Mouse (Mus musculus) heart, postnatal 0 days (tissue): ENCODE results near the gene Kcnmb1. TPM values are rescaled to one million over a fixed set of nuclear protein-coding genes. Genes with fewer than 3 reads are reported as not detected.

Source experiments
- ATAC-seq: fragments of 200-750 bp; cut with Nextera tagmentation; 2 replicates; pipeline ENCODE4 v1.8.0; 2017; ENCODE audit warnings: low read depth, moderate number of reproducible peaks, moderate library complexity; ENCODE audit not compliant: insufficient read depth
- DNase-seq: peaks from one replicate; pipeline ENCODE4 v3.0.0-alpha.2; 2016; ENCODE audit warnings: low spot score
- H3K27ac ChIP-seq: fragments of 300-500 bp; sonication (generic); 2 replicates; pipeline ENCODE4 v1.5.1; 2014; ENCODE audit warnings: low read depth, mild to moderate bottlenecking
- H3K27me3 ChIP-seq: fragments of 300-500 bp; sonication (generic); 2 replicates; pipeline ENCODE4 v1.6.1; 2014; ENCODE audit warnings: low read length, mixed read lengths; ENCODE audit not compliant: control insufficient read depth, insufficient read depth
- H3K36me3 ChIP-seq: fragments of 300-500 bp; sonication (generic); replicated peaks from 2 replicates; pipeline ENCODE4 v1.6.1; 2014; ENCODE audit warnings: low read length, mixed read lengths; ENCODE audit not compliant: control insufficient read depth, insufficient read depth
- H3K4me1 ChIP-seq: fragments of 300-500 bp; sonication (generic); 2 replicates; pipeline ENCODE4 v1.6.1; 2014; ENCODE audit warnings: antibody characterized with exemption; ENCODE audit not compliant: control insufficient read depth, insufficient read depth
- H3K4me2 ChIP-seq: fragments of 300-500 bp; sonication (generic); 2 replicates; pipeline ENCODE4 v1.6.1; 2014; ENCODE audit warnings: low read depth, mild to moderate bottlenecking, low read length, moderate library complexity
- H3K4me3 ChIP-seq: fragments of 300-500 bp; sonication (generic); 2 replicates; pipeline ENCODE4 v1.5.1; 2014; ENCODE audit warnings: low read depth, low read length
- H3K9ac ChIP-seq: fragments of 300-500 bp; sonication (generic); replicated peaks from 2 replicates; pipeline ENCODE4 v1.6.1; 2014; ENCODE audit warnings: low read depth, low read length, mixed read lengths
- H3K9me3 ChIP-seq: fragments of 300-500 bp; sonication (generic); replicated peaks from 2 replicates; pipeline ENCODE4 v1.6.1; 2016; ENCODE audit warnings: low read length; ENCODE audit not compliant: control insufficient read depth
- CTCF ChIP-seq: IDR thresholded peaks from 2 replicates; pipeline ENCODE4 v1.5.1; 2016; ENCODE audit warnings: antibody characterized with exemption, control low read depth, low read depth
- EP300 ChIP-seq: IDR thresholded peaks from 2 replicates; pipeline ENCODE4 v1.6.1; 2016; ENCODE audit warnings: antibody characterized with exemption, low read depth
- WGBS: fragments of 180-500 bp; shearing (Covaris S2); extraction: QIAGEN DNeasy Blood & Tissue Kit; methylation state at CpG from one replicate; pipeline ENCODE4 v1.1.7; 2014; 5-methylcytosine and 5-hydroxymethylcytosine counted together
- polyA plus RNA-seq: library from polyadenylated mRNA; unstranded; fragments of >200 nt; fragmentation: Nextera tagmentation; extraction: Ambion mirVana; gene quantifications from 2 replicates; pipeline ENCODE4 v1.2.1, GENCODE M21; 2015
- total RNA-seq: library from RNA; depleted of rRNA; stranded (reverse); fragments of >200 nt; gene quantifications from 2 replicates; pipeline ENCODE4 v1.2.3, GENCODE M21; 2014; ENCODE audit warnings: low replicate concordance

Gene Kcnmb1
- total and polyA plus RNA-seq, 2 experiments from 2014 or later, result 0.41 to 1.6 TPM

DNA sequence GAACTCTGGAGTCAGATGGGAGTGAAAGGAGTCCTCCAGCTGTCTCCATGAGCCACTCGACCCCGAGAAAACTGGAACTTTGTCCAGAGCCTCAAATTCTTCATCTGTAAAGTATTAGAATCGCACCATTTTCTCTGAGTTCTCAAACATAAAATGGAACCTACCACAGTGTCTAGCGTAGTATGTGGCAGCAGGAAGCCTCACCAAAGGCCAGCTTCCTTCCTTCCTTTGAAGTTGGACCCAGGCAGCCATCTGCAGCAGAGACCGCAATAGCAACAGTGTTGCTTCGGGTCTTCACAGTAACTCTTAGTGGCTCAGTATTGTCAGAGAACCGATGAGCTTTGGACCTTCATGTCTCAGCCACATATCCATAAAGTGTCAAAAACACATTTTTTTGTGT lies 43.0 kb upstream of the Kcnmb1 start:
- no peak for TF ChIP-seq CTCF
- TF ChIP-seq EP300, result no peak
- no peaks in the 10 kb centered on the region for H3K9me3 ChIP-seq
- no peaks in the 10 kb centered on the region for H3K36me3 ChIP-seq
- no peak overlapping the region for H3K4me3 ChIP-seq
- no peak for DNase-seq
- WGBS, result 72% methylated on average over 7 of the region's 7 CpGs
- H3K27me3 ChIP-seq, result 0 out of 2 replicates have a peak, but pooled peaks cover 5% of the 10 kb centered on the region
- no peak overlapping the region for H3K4me2 ChIP-seq
- H3K27ac ChIP-seq, result no peak overlapping the region
- H3K4me1 ChIP-seq, result no peaks in the 10 kb centered on the region
- no peak for ATAC-seq
- H3K9ac ChIP-seq, result no peak overlapping the region

DNA sequence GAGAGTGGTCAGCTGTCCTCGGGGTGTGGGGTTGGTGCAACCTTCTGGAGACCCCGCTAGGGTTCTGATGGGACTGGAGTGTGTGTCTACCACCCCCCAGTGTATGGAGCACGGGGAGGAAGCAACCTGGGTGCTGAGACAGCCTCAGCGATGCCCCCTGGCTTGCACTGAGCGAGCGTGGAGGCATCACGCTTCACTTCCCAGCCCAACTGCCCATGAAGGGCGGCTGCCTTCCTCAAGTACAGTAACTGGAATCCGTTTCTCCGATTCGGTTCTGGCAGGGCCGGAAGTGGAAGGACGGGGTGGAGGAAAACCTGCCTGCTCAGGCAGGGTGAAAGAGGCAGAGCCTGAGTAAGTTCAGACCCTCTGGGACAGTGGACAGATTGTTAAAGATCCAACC lies 41.4 kb upstream of the Kcnmb1 start:
- TF ChIP-seq EP300, result no peak
- no peak for TF ChIP-seq CTCF
- WGBS, result 65% methylated on average over 13 of the region's 13 CpGs
- Histone ChIP-seq H3K27me3 (0 out of 2 replicates have a peak, but pooled peaks cover 5% of the 10 kb centered on the region), H3K36me3 (no peaks in the 10 kb centered on the region), H3K9ac (no peak overlapping the region), H3K4me2 (no peak overlapping the region), H3K4me3 (no peak overlapping the region), H3K4me1 (no peaks in the 10 kb centered on the region), H3K27ac (no peak overlapping the region), H3K9me3 (no peaks in the 10 kb centered on the region)
- ATAC-seq, result no peak
- DNase-seq, result no peak

DNA sequence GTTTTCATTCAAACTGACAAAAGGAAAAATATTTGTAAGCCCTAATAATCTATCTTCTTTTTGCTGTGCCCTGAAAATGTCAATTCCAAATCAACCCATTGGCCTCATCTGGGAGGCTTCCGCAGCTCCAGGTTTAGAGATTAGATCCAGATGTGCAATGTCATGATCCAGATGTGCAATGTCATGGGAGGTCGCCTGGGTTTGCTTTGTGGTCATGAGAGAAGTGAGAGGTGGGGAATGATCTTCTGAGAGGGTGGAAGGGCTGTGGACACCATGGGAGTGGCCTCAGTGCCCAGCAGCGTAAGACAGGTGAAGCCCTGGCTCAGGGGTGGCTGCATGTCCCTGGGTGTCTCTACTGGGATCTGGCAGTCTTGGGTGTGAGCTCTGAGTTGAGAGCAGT lies 39.8 kb upstream of the Kcnmb1 start:
- H3K27ac ChIP-seq, result no peak overlapping the region
- 0 out of 2 replicates have a peak, but pooled peaks cover 8% of the 10 kb centered on the region for H3K27me3 ChIP-seq
- WGBS, result 70% methylated on average over 3 of the region's 3 CpGs
- no peak overlapping the region for H3K4me2 ChIP-seq
- no peak overlapping the region for H3K4me3 ChIP-seq
- H3K36me3 ChIP-seq, result no peaks in the 10 kb centered on the region
- no peak overlapping the region for H3K9ac ChIP-seq
- no peak for DNase-seq
- no peak for ATAC-seq
- no peaks in the 10 kb centered on the region for H3K4me1 ChIP-seq
- TF ChIP-seq EP300 (no peak), CTCF (no peak)
- H3K9me3 ChIP-seq, result no peaks in the 10 kb centered on the region

DNA sequence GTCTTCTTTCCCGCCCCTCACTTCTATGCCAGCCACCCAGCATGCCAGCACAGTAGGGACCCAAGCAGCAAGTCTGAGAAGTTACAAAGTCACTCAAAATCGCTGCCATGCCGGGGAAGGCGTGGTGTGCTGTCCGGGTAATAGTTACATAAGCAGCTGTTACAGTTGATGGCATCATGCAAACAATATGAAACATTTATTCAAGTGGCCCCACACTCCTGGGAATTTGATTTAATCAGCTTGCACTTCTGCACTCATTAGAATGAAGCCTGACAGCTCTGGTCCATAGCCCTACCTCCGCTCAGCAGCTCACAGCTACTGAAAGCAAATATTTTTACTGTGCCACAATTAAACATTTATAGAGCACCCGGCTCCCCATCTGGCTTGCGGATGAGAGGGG lies 37.0 kb upstream of the Kcnmb1 start:
- ATAC-seq (no peak), DNase-seq (no peak)
- Histone ChIP-seq H3K4me2 (no peak overlapping the region), H3K9ac (no peak overlapping the region), H3K27me3 (peaks cover 11% of the 10 kb centered on the region; the same call in 1 of the 2 replicates), H3K9me3 (no peaks in the 10 kb centered on the region), H3K4me1 (no peaks in the 10 kb centered on the region), H3K4me3 (no peak overlapping the region), H3K36me3 (no peaks in the 10 kb centered on the region), H3K27ac (no peak overlapping the region)
- WGBS, result 79% methylated on average over 8 of the region's 8 CpGs
- TF ChIP-seq EP300 (no peak), CTCF (no peak)

DNA sequence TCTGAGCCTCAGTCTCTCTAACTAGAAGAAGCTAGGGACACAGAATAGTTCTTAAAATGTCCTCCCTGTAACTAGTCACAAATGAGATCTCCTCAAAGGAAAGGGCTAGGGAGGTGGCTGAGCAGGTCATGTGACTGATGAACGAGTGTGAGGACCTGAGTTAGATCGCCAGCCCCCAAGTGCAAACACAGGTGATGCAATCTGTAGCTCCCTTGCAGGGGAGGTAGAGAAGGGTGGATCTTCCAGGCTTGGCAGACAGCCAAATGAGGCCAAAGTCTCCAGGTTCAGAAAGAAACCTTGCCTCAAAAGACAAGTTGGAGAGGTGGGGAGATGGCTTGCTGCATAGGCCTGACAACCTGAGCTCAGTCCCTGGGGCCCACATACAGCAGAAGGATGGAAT lies 36.3 kb upstream of the Kcnmb1 start:
- no peak for ATAC-seq

DNA sequence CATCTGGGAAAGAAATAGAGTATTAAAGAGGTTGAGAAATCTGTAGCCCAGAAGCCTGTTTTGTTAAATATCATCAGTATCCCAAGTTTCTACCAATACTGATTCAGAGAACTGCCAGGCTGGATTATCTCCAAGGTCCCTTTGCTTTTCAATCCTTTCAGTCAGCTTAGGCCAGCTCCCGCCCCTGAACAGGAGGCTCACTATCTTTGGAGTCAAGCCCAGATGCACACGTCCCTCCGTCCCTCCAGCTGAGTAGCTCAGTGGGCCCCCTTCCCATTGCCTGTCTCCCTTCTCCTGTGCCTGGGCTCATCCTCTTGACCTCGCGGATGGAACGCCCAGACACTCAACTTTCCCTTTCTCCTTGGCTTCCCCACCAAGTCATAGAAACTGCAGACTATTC lies 35.5 kb upstream of the Kcnmb1 start:
- peaks cover 11% of the 10 kb centered on the region; the same call in 1 of the 2 replicates for H3K27me3 ChIP-seq
- TF ChIP-seq CTCF (no peak), EP300 (no peak)
- H3K36me3 ChIP-seq, result no peaks in the 10 kb centered on the region
- H3K9me3 ChIP-seq, result no peaks in the 10 kb centered on the region
- H3K27ac ChIP-seq, result no peak overlapping the region
- H3K4me3 ChIP-seq, result no peak overlapping the region
- no peak for DNase-seq
- no peak for ATAC-seq
- H3K4me2 ChIP-seq, result no peak overlapping the region
- H3K4me1 ChIP-seq, result 0 out of 2 replicates have a peak, but pooled peaks cover 3% of the 10 kb centered on the region
- no peak overlapping the region for H3K9ac ChIP-seq
- WGBS, result 36% methylated on average over 6 of the region's 6 CpGs

More for the DNA sequence above, 36.3 kb upstream of the Kcnmb1 start:
- H3K27ac ChIP-seq, result no peak overlapping the region
- no peak overlapping the region for H3K4me3 ChIP-seq
- peaks cover 11% of the 10 kb centered on the region; the same call in 1 of the 2 replicates for H3K27me3 ChIP-seq
- H3K36me3 ChIP-seq, result no peaks in the 10 kb centered on the region
- no peaks in the 10 kb centered on the region for H3K4me1 ChIP-seq
- DNase-seq, result no peak
- H3K9me3 ChIP-seq, result no peaks in the 10 kb centered on the region
- TF ChIP-seq CTCF, result no peak
- TF ChIP-seq EP300, result no peak
- 47% methylated on average over 2 of the region's 2 CpGs for WGBS
- H3K4me2 ChIP-seq, result no peak overlapping the region
- no peak overlapping the region for H3K9ac ChIP-seq
